Comparison of ENCODE assay signal across 9 mouse cellular contexts in the genomic region with DNA sequence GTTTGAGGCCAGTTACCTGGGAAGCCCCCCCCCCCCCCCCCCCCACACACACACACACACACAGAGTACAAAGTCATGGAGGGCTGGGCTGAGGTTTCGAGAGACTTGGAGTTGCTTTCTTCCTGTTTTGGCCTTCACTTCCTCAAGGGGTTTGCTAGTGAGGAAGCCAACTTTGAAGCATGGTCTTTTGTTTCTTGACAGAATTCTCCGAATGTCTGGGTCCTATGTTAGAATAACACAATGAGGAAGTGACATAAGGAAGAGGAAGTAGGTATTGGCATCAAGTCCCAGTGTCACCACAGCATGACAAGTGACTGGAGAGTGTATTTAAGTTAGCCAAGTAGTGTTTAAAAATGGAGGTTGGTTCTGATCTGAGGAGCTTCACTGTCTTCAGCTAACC. TPM values are rescaled to one million over a fixed set of nuclear protein-coding genes. Genes with fewer than 3 reads are reported as not detected.
DNase-seq lines count a peak whose midpoint lies in the region; ATAC-seq and TF ChIP-seq lines count a peak whose summit lies in the region.
"Had no signal": no experiment of that assay in that cellular context is flagged by ENCODE, and none has a peak within 500 bp of the region (broad histone marks: within the 10 kb centered on the region; RNA-seq: fewer than 3 reads in every experiment).

No protein-coding gene starts in this region.

- no peak overlapping the region for H3K4me3 ChIP-seq in spleen, adult 2 months (ENCODE audit: extremely low read depth, insufficient read depth, insufficient read length)
- H3K4me3 ChIP-seq in liver, embryonic 12.5 days, result no peak overlapping the region
- H3K4me3 ChIP-seq: forebrain, embryonic 10.5 days had no signal

- 12% methylated on average over 2 of the region's 2 CpGs for WGBS in spleen, adult 2 months
- 32% methylated on average over 2 of the region's 2 CpGs for WGBS in liver, embryonic 12.5 days (ENCODE audit: insufficient replicate concordance)

- TF ChIP-seq CTCF in spleen, adult 2 months (IDR thresholded peaks at IDR 0.05; ENCODE audit: extremely low read depth, insufficient read depth, insufficient read length, insufficient replicate concordance), result no peak

- H3K9ac ChIP-seq in liver, embryonic 12.5 days, result no peak overlapping the region

- peaks cover 16% of the 10 kb centered on the region; the same call in 1 of the 2 replicates for H3K4me1 ChIP-seq in spleen, adult 2 months (ENCODE audit: control insufficient read depth, insufficient read depth, insufficient read length)
- H3K4me1 ChIP-seq in liver, embryonic 12.5 days, result peaks cover 16% of the 10 kb centered on the region
- H3K4me1 ChIP-seq: forebrain, embryonic 10.5 days had no signal

- no peak overlapping the region for H3K4me2 ChIP-seq in liver, embryonic 12.5 days

- ATAC-seq in activated CD4-positive, CD25-positive, alpha-beta regulatory T cell, adult 4 months, result peak; percentile 49
- ATAC-seq in liver, embryonic 12.5 days, result peak; percentile 19; the same call in 1 of the 2 replicates

- DNase-seq in spleen, adult 2 months (ENCODE audit: low read depth in 1 of 2, low spot score in 2 of 2), result peak; percentile 29 to 89
- DNase-seq in spleen, adult 12 weeks (ENCODE audit: low spot score), result no peak
- peak; percentile 59 for DNase-seq in skeletal muscle tissue, adult 2 months (ENCODE audit: low read depth, low spot score)
- DNase-seq in ovary, adult 18-20 months (ENCODE audit: low spot score), result no peak
- no peak for DNase-seq in kidney, postnatal 36 days
- DNase-seq: cerebellum, postnatal 10 days had no signal

- H3K36me3 ChIP-seq in spleen, adult 2 months (ENCODE audit: control insufficient read depth, insufficient read depth, low read length), result peaks cover 30% of the 10 kb centered on the region
- H3K36me3 ChIP-seq in liver, embryonic 12.5 days, result peaks cover 71% of the 10 kb centered on the region

- H3K27me3 ChIP-seq in spleen, adult 2 months (ENCODE audit: control insufficient read depth, insufficient read depth, low read length), result no peaks in the 10 kb centered on the region
- no peaks in the 10 kb centered on the region for H3K27me3 ChIP-seq in liver, embryonic 12.5 days (replicated peaks)

- no peaks in the 10 kb centered on the region for H3K9me3 ChIP-seq in liver, embryonic 12.5 days (replicated peaks)
- H3K9me3 ChIP-seq: forebrain, embryonic 10.5 days had no signal

- peak overlapping the region; percentile 86 for H3K27ac ChIP-seq in spleen, adult 2 months (ENCODE audit: insufficient read depth, low read length)
- H3K27ac ChIP-seq in liver, embryonic 12.5 days, result peak overlapping the region; percentile 27; the same call in 1 of the 2 replicates
- H3K27ac ChIP-seq: forebrain, embryonic 10.5 days had no signal

- TF ChIP-seq POLR2A in spleen, adult 2 months (IDR thresholded peaks at IDR 0.05; ENCODE audit: low read depth, low read length), result no peak

RNA-seq across cellular contexts. Expression of gene Cmtm6, which starts 11.8 kb away (rescaled TPM):
- polyA plus RNA-seq in spleen, adult 2 months (2012; rRNA removed), result 36.7 and 38.5 TPM in 2 replicates
- 10 to 100 TPM; 77.1 to 88.5 TPM for polyA plus RNA-seq in activated CD4-positive, CD25-positive, alpha-beta regulatory T cell, adult 4 months (2017; shearing (Covaris generic))
- polyA plus RNA-seq in liver, embryonic 12.5 days (2016; fragmentation: Nextera tagmentation; extraction: Ambion mirVana), result 26.0 and 29.1 TPM in 2 replicates

RNA-seq across cellular contexts. Expression of gene Cmtm7, which starts 38.9 kb away (rescaled TPM):
- 237 and 317 TPM in 2 replicates for polyA plus RNA-seq in spleen, adult 2 months (2012; rRNA removed)
- 100 to 1,000 TPM in 1 of 2 experiments, 10 to 100 TPM in 1; 90.6 to 114 TPM for polyA plus RNA-seq in activated CD4-positive, CD25-positive, alpha-beta regulatory T cell, adult 4 months (2017; shearing (Covaris generic))
- 69.9 and 70.4 TPM in 2 replicates for polyA plus RNA-seq in liver, embryonic 12.5 days (2016; fragmentation: Nextera tagmentation; extraction: Ambion mirVana)

RNA-seq across cellular contexts. Expression of gene Dync1li1, which starts 54.1 kb away (rescaled TPM):
- 9.8 and 10.1 TPM in 2 replicates for polyA plus RNA-seq in spleen, adult 2 months (2012; rRNA removed)
- polyA plus RNA-seq in activated CD4-positive, CD25-positive, alpha-beta regulatory T cell, adult 4 months (2017; shearing (Covaris generic)), result 10 to 100 TPM; 43.8 to 48.4 TPM
- 37.7 and 41.3 TPM in 2 replicates for polyA plus RNA-seq in liver, embryonic 12.5 days (2016; fragmentation: Nextera tagmentation; extraction: Ambion mirVana)

Comparison
In these comparisons a context has a peak if more than half of its experiments do, and no peak if none do; other contexts are left out.
1. DNase-seq: peak in spleen, adult 2 months (2 of 2) and skeletal muscle tissue, adult 2 months (single experiment); none in spleen, adult 12 weeks (single experiment), ovary, adult 18-20 months (single experiment) and kidney, postnatal 36 days (0 of 2).